Mouse (Mus musculus): ENCODE data around the gene Med10. TPM values are rescaled to one million over a fixed set of nuclear protein-coding genes. Genes with fewer than 3 reads are reported as not detected.

Med10 gene
- polyA plus RNA-seq, 1 experiment: 73.5 TPM

DNA sequence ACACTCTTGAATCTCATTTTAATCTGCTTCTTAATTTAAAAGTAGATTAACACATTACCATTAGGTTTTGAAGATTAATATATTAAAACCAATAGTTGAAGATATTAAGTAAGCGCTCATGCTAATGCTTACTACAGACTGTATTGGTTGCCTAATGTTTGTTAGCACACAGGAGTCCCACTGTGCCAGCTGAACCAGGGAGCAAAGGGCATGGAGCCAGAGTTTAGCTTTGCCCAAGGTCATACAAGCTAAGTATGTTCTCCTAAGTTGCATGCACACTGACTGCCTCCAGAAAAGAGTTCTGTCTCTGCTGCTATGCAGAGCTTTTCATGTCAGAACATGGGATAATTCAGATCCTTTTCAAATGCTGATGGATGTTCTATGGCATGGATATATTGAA lies 53.7 kb downstream of the Med10 start:
- no peaks in the 10 kb centered on the region for H3K79me3 ChIP-seq (ENCODE audit: low read depth)
- no peak overlapping the region for H3K4me3 ChIP-seq (ENCODE audit: insufficient read depth, poor library complexity, severe bottlenecking)
- H3K79me2 ChIP-seq (ENCODE audit: control insufficient read depth, insufficient read depth): no peaks in the 10 kb centered on the region
- H3K27me3 ChIP-seq (ENCODE audit: control insufficient read depth, insufficient read depth, insufficient read length): no peaks in the 10 kb centered on the region
- TF ChIP-seq USF1 (IDR thresholded peaks at IDR 0.05; ENCODE audit: low read depth) (no peak), CEBPB (IDR thresholded peaks at IDR 0.05; ENCODE audit: low read depth) (no peak), CTCF (IDR thresholded peaks at IDR 0.05; ENCODE audit: control insufficient read depth, insufficient read depth, insufficient read length) (no peak), FOSL1 (IDR thresholded peaks at IDR 0.05; ENCODE audit: insufficient read depth, low read length, poor library complexity, severe bottlenecking) (no peak), MAX (IDR thresholded peaks at IDR 0.05) (no peak), MYOD1 (IDR thresholded peaks at IDR 0.05; ENCODE audit: control insufficient read depth, insufficient read length, low read depth) (no peak), MYOG (IDR thresholded peaks at IDR 0.05; ENCODE audit: control insufficient read depth, extremely low read depth, insufficient read length) (no peak)
- no peaks in the 10 kb centered on the region for H3K36me3 ChIP-seq (ENCODE audit: control insufficient read depth, insufficient read depth)
- no peak overlapping the region for H3ac ChIP-seq (ENCODE audit: control insufficient read depth, insufficient read length, low read depth)

DNA sequence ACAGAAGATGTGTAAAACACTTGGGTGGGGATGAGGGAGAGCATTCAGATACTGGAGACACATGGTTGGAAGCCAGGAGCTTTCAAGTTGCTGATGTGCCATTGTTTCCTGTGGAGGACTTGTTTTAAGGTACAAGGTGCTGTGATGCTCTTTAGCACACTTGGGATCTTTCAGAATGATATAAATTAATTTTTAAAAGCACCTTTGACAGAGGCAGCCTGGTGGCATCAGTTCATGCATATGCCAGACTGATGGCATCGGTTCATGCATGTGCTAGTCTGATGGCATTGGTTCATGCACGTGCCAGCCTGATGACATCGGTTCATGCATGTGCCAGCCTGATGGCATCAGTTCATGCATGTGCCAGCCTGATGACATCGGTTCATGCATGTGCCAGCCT lies 60.1 kb downstream of the Med10 start:
- H3K79me2 ChIP-seq (ENCODE audit: control insufficient read depth, insufficient read depth): no peaks in the 10 kb centered on the region
- H3K27me3 ChIP-seq (ENCODE audit: control insufficient read depth, insufficient read depth, insufficient read length): no peaks in the 10 kb centered on the region
- TF ChIP-seq MYOD1 (IDR thresholded peaks at IDR 0.05; ENCODE audit: control insufficient read depth, insufficient read length, low read depth): no peak
- TF ChIP-seq FOSL1 (IDR thresholded peaks at IDR 0.05; ENCODE audit: insufficient read depth, low read length, poor library complexity, severe bottlenecking): no peak
- no peak for TF ChIP-seq MYOG (IDR thresholded peaks at IDR 0.05; ENCODE audit: control insufficient read depth, extremely low read depth, insufficient read length)
- TF ChIP-seq CEBPB (IDR thresholded peaks at IDR 0.05; ENCODE audit: low read depth): no peak
- TF ChIP-seq CTCF (IDR thresholded peaks at IDR 0.05; ENCODE audit: control insufficient read depth, insufficient read depth, insufficient read length): no peak
- no peak for TF ChIP-seq MAX (IDR thresholded peaks at IDR 0.05)
- TF ChIP-seq USF1 (IDR thresholded peaks at IDR 0.05; ENCODE audit: low read depth): no peak
- no peaks in the 10 kb centered on the region for H3K36me3 ChIP-seq (ENCODE audit: control insufficient read depth, insufficient read depth)
- H3ac ChIP-seq (ENCODE audit: control insufficient read depth, insufficient read length, low read depth): no peak overlapping the region
- H3K79me3 ChIP-seq (ENCODE audit: low read depth): no peaks in the 10 kb centered on the region
- H3K4me3 ChIP-seq (ENCODE audit: insufficient read depth, poor library complexity, severe bottlenecking): no peak overlapping the region

DNA sequence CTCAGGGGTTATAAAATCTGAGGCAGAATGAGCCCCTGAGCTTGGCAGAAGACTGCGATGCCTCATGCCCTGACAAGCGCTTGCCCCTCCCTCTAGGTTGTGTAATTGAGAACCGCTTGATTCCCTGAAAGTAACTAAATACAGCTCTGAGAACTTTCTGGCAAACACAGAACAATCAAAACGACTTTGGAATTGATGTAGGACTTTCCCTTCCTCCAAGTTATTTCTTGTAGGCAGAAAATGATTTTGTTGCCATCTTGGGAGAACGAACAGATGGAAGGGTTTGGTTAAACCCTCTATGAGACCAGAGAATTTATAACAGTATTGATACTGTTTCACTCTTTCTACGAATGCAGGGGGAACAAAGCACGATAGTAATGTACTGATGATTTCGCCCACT lies 62.7 kb downstream of the Med10 start:
- no peak overlapping the region for H3K4me3 ChIP-seq (ENCODE audit: insufficient read depth, poor library complexity, severe bottlenecking)
- TF ChIP-seq USF1 (IDR thresholded peaks at IDR 0.05; ENCODE audit: low read depth) (no peak), CTCF (IDR thresholded peaks at IDR 0.05; ENCODE audit: control insufficient read depth, insufficient read depth, insufficient read length) (no peak), FOSL1 (IDR thresholded peaks at IDR 0.05; ENCODE audit: insufficient read depth, low read length, poor library complexity, severe bottlenecking) (no peak), MYOG (IDR thresholded peaks at IDR 0.05; ENCODE audit: control insufficient read depth, extremely low read depth, insufficient read length) (no peak), CEBPB (IDR thresholded peaks at IDR 0.05; ENCODE audit: low read depth) (no peak), MAX (IDR thresholded peaks at IDR 0.05) (no peak), MYOD1 (IDR thresholded peaks at IDR 0.05; ENCODE audit: control insufficient read depth, insufficient read length, low read depth) (no peak)

More for the DNA sequence above, 62.7 kb downstream of the Med10 start:
- no peaks in the 10 kb centered on the region for H3K36me3 ChIP-seq (ENCODE audit: control insufficient read depth, insufficient read depth)
- no peak overlapping the region for H3ac ChIP-seq (ENCODE audit: control insufficient read depth, insufficient read length, low read depth)
- H3K79me2 ChIP-seq (ENCODE audit: control insufficient read depth, insufficient read depth): no peaks in the 10 kb centered on the region
- no peaks in the 10 kb centered on the region for H3K27me3 ChIP-seq (ENCODE audit: control insufficient read depth, insufficient read depth, insufficient read length)
- H3K79me3 ChIP-seq (ENCODE audit: low read depth): no peaks in the 10 kb centered on the region

Other genes starting within 250 kb of the Med10 start
- gene Srd5a1, start 191.0 kb upstream of the Med10 start, polyA plus RNA-seq (2012; fragmentation: generic; extraction: Trizol): 4.7 TPM
- 0.13 TPM for gene Ube2ql1, start 62.5 kb upstream of the Med10 start, polyA plus RNA-seq (2012; fragmentation: generic; extraction: Trizol)

Data from C2C12 (cell line).